Mouse (Mus musculus): ENCODE measurements around the gene Tnik. TPM values are rescaled to one million over a fixed set of nuclear protein-coding genes. Genes with fewer than 3 reads are reported as not detected.

Tnik gene
- total RNA-seq, 2 experiments from 2014 or later = 38.8 to 42.7 TPM

GRCm38 (mm10) chr3:28718521-28718920 lies 455.5 kb downstream of the Tnik start:
- intact Hi-C loops (cut with DNase I) = no loop called here
- no peak for TF ChIP-seq CTCF (IDR thresholded peaks at IDR 0.05)
- no peak overlapping the region for H3K4me3 ChIP-seq

GRCm38 (mm10) chr3:28721218-28721617 lies 458.2 kb downstream of the Tnik start:
- DNase-seq = no peak
- intact Hi-C loops (cut with DNase I) = no loop called here
- H3K27ac ChIP-seq = no peak overlapping the region
- TF ChIP-seq CTCF (IDR thresholded peaks at IDR 0.05) = no peak
- H3K4me3 ChIP-seq = no peak overlapping the region

More at GRCm38 (mm10) chr3:28718521-28718920, 455.5 kb downstream of the Tnik start:
- H3K27ac ChIP-seq = no peak overlapping the region
- no peak for DNase-seq

GRCm38 (mm10) chr3:28721838-28722237 lies 458.8 kb downstream of the Tnik start:
- no peak overlapping the region for H3K4me3 ChIP-seq
- intact Hi-C loops (cut with DNase I) = no loop called here
- no peak for TF ChIP-seq CTCF (IDR thresholded peaks at IDR 0.05)
- DNase-seq = no peak
- no peak overlapping the region for H3K27ac ChIP-seq

- Histone ChIP-seq H3K4me3 (no peak overlapping the region), H3K27ac (no peak overlapping the region)
- no peak for TF ChIP-seq CTCF (IDR thresholded peaks at IDR 0.05)
- intact Hi-C loops (cut with DNase I) = no loop called here
- no peak for DNase-seq
These were observed 459.5 kb downstream of the Tnik start for GRCm38 (mm10) chr3:28722531-28722930.

GRCm38 (mm10) chr3:28723534-28723933 lies 460.5 kb downstream of the Tnik start:
- Histone ChIP-seq H3K27ac (no peak overlapping the region), H3K4me3 (no peak overlapping the region)
- intact Hi-C loops (cut with DNase I) = no loop called here
- no peak for DNase-seq
- 0 out of 2 replicates have a peak, but pooled peaks have one; percentile 13 for TF ChIP-seq CTCF (IDR thresholded peaks at IDR 0.05)

- Histone ChIP-seq H3K4me3 (no peak overlapping the region), H3K27ac (no peak overlapping the region)
- TF ChIP-seq CTCF (IDR thresholded peaks at IDR 0.05) = no peak
- intact Hi-C loops (cut with DNase I) = no loop called here
- no peak for DNase-seq
These were observed 462.2 kb downstream of the Tnik start for GRCm38 (mm10) chr3:28725203-28725602.

Small RNA genes within 50 kb of the gene (microRNA-seq; reads per million reads assigned to microRNA genes)
- gene Mir466q = not detected
